Mouse (Mus musculus): ENCODE results near the gene Tle6.

- no peak for TF ChIP-seq TAL1 (conservative IDR thresholded peaks at IDR 0.05; ENCODE audit: low read depth, low read length)
- TF ChIP-seq CTCF (IDR thresholded peaks at IDR 0.05; ENCODE audit: low read depth, low read length): no peak
- no peak for TF ChIP-seq GATA1 (IDR thresholded peaks at IDR 0.05; ENCODE audit: borderline replicate concordance, low read length)
- no peak for TF ChIP-seq POLR2AphosphoS5 (IDR thresholded peaks at IDR 0.05; ENCODE audit: insufficient replicate concordance, low read depth, low read length)
- TF ChIP-seq GATA2 (IDR thresholded peaks at IDR 0.05; ENCODE audit: borderline replicate concordance, low read depth, low read length): no peak
These were observed 6.9 kb downstream of the Tle6 start for GRCm38 (mm10) chr10:81593935-81594334.
